8 mouse cellular contexts compared by ENCODE assay signal in genomic region chr6:51170871-51171270, GRCm38 (mm10).
DNase-seq lines count a peak whose midpoint lies in the region; ATAC-seq lines count a peak whose summit lies in the region.

No protein-coding gene starts in this region.

- no peak overlapping the region for H3K4me3 ChIP-seq in embryonic facial prominence, embryonic 15.5 days (replicated peaks)
- no peak overlapping the region for H3K4me3 ChIP-seq in heart, embryonic 12.5 days

- H3K27me3 ChIP-seq in embryonic facial prominence, embryonic 15.5 days, result peaks cover 21% of the 10 kb centered on the region
- H3K27me3 ChIP-seq in heart, embryonic 12.5 days (replicated peaks), result peaks cover 7% of the 10 kb centered on the region

- no peaks in the 10 kb centered on the region for H3K36me3 ChIP-seq in embryonic facial prominence, embryonic 15.5 days
- H3K36me3 ChIP-seq in heart, embryonic 12.5 days, result no peaks in the 10 kb centered on the region

- under 1% methylated on average over 11 of the region's 11 CpGs for WGBS in embryonic facial prominence, embryonic 15.5 days
- under 1% methylated on average over 11 of the region's 11 CpGs for WGBS in heart, embryonic 12.5 days

- no peaks in the 10 kb centered on the region for H3K9me3 ChIP-seq in embryonic facial prominence, embryonic 15.5 days (replicated peaks)
- no peaks in the 10 kb centered on the region for H3K9me3 ChIP-seq in heart, embryonic 12.5 days (replicated peaks)

- peaks cover 53% of the 10 kb centered on the region for H3K4me1 ChIP-seq in embryonic facial prominence, embryonic 15.5 days
- peaks cover 32% of the 10 kb centered on the region for H3K4me1 ChIP-seq in heart, embryonic 12.5 days (replicated peaks)

- peak overlapping the region; percentile 95 for H3K27ac ChIP-seq in embryonic facial prominence, embryonic 15.5 days (replicated peaks)
- no peak overlapping the region for H3K27ac ChIP-seq in heart, embryonic 12.5 days (ENCODE audit: poor library complexity, severe bottlenecking)

- no peak overlapping the region for H3K9ac ChIP-seq in embryonic facial prominence, embryonic 15.5 days
- H3K9ac ChIP-seq in heart, embryonic 12.5 days, result no peak overlapping the region

- ATAC-seq in embryonic facial prominence, embryonic 15.5 days (ENCODE audit: insufficient number of reproducible peaks, low FRiP score, low TSS enrichment, low read depth), result peak; percentile 85
- peak; percentile 81 for ATAC-seq in heart, embryonic 12.5 days (ENCODE audit: insufficient number of reproducible peaks, low FRiP score)

- DNase-seq in urinary bladder, postnatal 25 days (ENCODE audit: low spot score), result peak; percentile 43
- no peak for DNase-seq in urinary bladder, adult 2 months (ENCODE audit: low spot score)
- peak; percentile 81 for DNase-seq in kidney, adult 9 months
- DNase-seq in lung, postnatal 10 days, result peak; percentile 86
- peak; percentile 94 for DNase-seq in retina, postnatal 1 day
- no peak for DNase-seq in layer of hippocampus, postnatal 36 days

- H3K4me2 ChIP-seq in embryonic facial prominence, embryonic 15.5 days (replicated peaks), result peak overlapping the region; percentile 44; the same call in 1 of the 2 replicates
- H3K4me2 ChIP-seq in heart, embryonic 12.5 days, result 0 out of 2 replicates have a peak overlapping the region, but pooled peaks have one; percentile 36

Comparison
In these comparisons a context has a peak if more than half of its experiments do, and no peak if none do; other contexts are left out.
1. DNase-seq: peak in urinary bladder, postnatal 25 days (single experiment), kidney, adult 9 months (single experiment), lung, postnatal 10 days (single experiment) and retina, postnatal 1 day (single experiment); none in urinary bladder, adult 2 months (single experiment) and layer of hippocampus, postnatal 36 days (0 of 2).